In genomic region chr7:99287287-99287686, GRCm38 (mm10) we compare ENCODE assay signal across 10 mouse cellular contexts. TPM values are rescaled to one million over a fixed set of nuclear protein-coding genes. Genes with fewer than 3 reads are reported as not detected.
A peak's percentile ranks its signal among the peaks of the same experiment; 100 is the strongest.
DNase-seq lines count a peak whose midpoint lies in the region; ATAC-seq and TF ChIP-seq lines count a peak whose summit lies in the region.
"Had no signal": no experiment of that assay in that cellular context is flagged by ENCODE, and none has a peak within 500 bp of the region (broad histone marks: within the 10 kb centered on the region; RNA-seq: fewer than 3 reads in every experiment).

No protein-coding gene starts in this region.

- no peak overlapping the region for H3K9ac ChIP-seq in forebrain, embryonic 11.5 days (ENCODE audit: low read length)
- no peak overlapping the region for H3K9ac ChIP-seq in hindbrain, embryonic 15.5 days
- no peak overlapping the region for H3K9ac ChIP-seq in midbrain, embryonic 11.5 days (ENCODE audit: low read length)

- H3K27ac ChIP-seq in forebrain, embryonic 11.5 days (ENCODE audit: low read depth, low read length), result no peak overlapping the region
- H3K27ac ChIP-seq in forebrain, embryonic 10.5 days, result no peak overlapping the region; the same call in 1 of the 2 replicates
- H3K27ac ChIP-seq in hindbrain, embryonic 15.5 days (replicated peaks), result peak overlapping the region; percentile 63
- peak overlapping the region; percentile 51 for H3K27ac ChIP-seq in midbrain, embryonic 11.5 days (ENCODE audit: low read depth, low read length)

- H3K9me3 ChIP-seq in forebrain, embryonic 11.5 days (ENCODE audit: control insufficient read depth, low read length), result 0 out of 2 replicates have a peak, but pooled peaks cover 2% of the 10 kb centered on the region
- H3K9me3 ChIP-seq in forebrain, embryonic 10.5 days, result peaks cover 3% of the 10 kb centered on the region; the same call in 1 of the 2 replicates
- no peaks in the 10 kb centered on the region for H3K9me3 ChIP-seq in hindbrain, embryonic 15.5 days
- H3K9me3 ChIP-seq in midbrain, embryonic 11.5 days (ENCODE audit: control insufficient read depth, low read length), result no peaks in the 10 kb centered on the region

- H3K4me2 ChIP-seq in forebrain, embryonic 11.5 days (ENCODE audit: low read depth, low read length, severe bottlenecking), result no peak overlapping the region
- H3K4me2 ChIP-seq in hindbrain, embryonic 15.5 days, result no peak overlapping the region
- no peak overlapping the region for H3K4me2 ChIP-seq in midbrain, embryonic 11.5 days

- H3K36me3 ChIP-seq in forebrain, embryonic 11.5 days (ENCODE audit: control insufficient read depth, insufficient read depth, low read length), result no peaks in the 10 kb centered on the region
- peaks cover 5% of the 10 kb centered on the region for H3K36me3 ChIP-seq in forebrain, embryonic 10.5 days (replicated peaks)
- 0 out of 2 replicates have a peak, but pooled peaks cover 5% of the 10 kb centered on the region for H3K36me3 ChIP-seq in hindbrain, embryonic 15.5 days
- 0 out of 2 replicates have a peak, but pooled peaks cover 4% of the 10 kb centered on the region for H3K36me3 ChIP-seq in midbrain, embryonic 11.5 days (ENCODE audit: control insufficient read depth, insufficient read depth, low read length)

- H3K4me1 ChIP-seq in forebrain, embryonic 11.5 days (replicated peaks; ENCODE audit: control insufficient read depth, insufficient read depth, low read length), result no peaks in the 10 kb centered on the region; the same call in 1 of the 2 replicates
- H3K4me1 ChIP-seq in forebrain, embryonic 10.5 days, result peaks cover 11% of the 10 kb centered on the region
- peaks cover 42% of the 10 kb centered on the region for H3K4me1 ChIP-seq in hindbrain, embryonic 15.5 days (replicated peaks)
- H3K4me1 ChIP-seq in midbrain, embryonic 11.5 days (ENCODE audit: control insufficient read depth, insufficient read depth, low read length), result peaks cover 6% of the 10 kb centered on the region
- peaks cover 7% of the 10 kb centered on the region for H3K4me1 ChIP-seq in lung, adult 2 months (ENCODE audit: control insufficient read depth, insufficient read depth, low read length)

- H3K4me3 ChIP-seq in forebrain, embryonic 11.5 days (ENCODE audit: low read depth, low read length), result no peak overlapping the region
- no peak overlapping the region for H3K4me3 ChIP-seq in forebrain, embryonic 10.5 days
- H3K4me3 ChIP-seq in hindbrain, embryonic 15.5 days, result no peak overlapping the region
- H3K4me3 ChIP-seq in midbrain, embryonic 11.5 days (ENCODE audit: low read depth, low read length), result no peak overlapping the region
- no peak overlapping the region for H3K4me3 ChIP-seq in lung, adult 2 months (replicated peaks; ENCODE audit: extremely low read depth, low read depth, low read length)
- H3K4me3 ChIP-seq: erythroblast, embryonic 14.5 days had no signal

- peak; percentile 63 for ATAC-seq in forebrain, embryonic 11.5 days (replicated peaks; ENCODE audit: low FRiP score)
- ATAC-seq in hindbrain, embryonic 15.5 days (ENCODE audit: low FRiP score, low read depth), result peak; percentile 87
- peak; percentile 92 for ATAC-seq in midbrain, embryonic 11.5 days (ENCODE audit: low FRiP score)

- no peak for DNase-seq in forebrain, embryonic 11.5 days (ENCODE audit: low spot score)
- DNase-seq in forebrain, embryonic 10.5 days (ENCODE audit: extremely low spot score, low spot score), result no peak
- DNase-seq in midbrain, embryonic 11.5 days (ENCODE audit: low spot score, missing footprints), result no peak
- peak; percentile 73 for DNase-seq in right cerebral cortex, postnatal 14 days
- DNase-seq in lung, adult 2 months, result no peak
- no peak for DNase-seq in lung, adult 18-20 months
- no peak for DNase-seq in kidney, adult 9 months
- DNase-seq: B cell, adult 2 months had no signal

- no peak for TF ChIP-seq POLR2A in lung, adult 2 months (IDR thresholded peaks at IDR 0.05; ENCODE audit: borderline replicate concordance, extremely low read depth, low read depth, low read length)

- no peaks in the 10 kb centered on the region for H3K27me3 ChIP-seq in forebrain, embryonic 11.5 days (ENCODE audit: control insufficient read depth, insufficient read depth, low read length)
- H3K27me3 ChIP-seq in forebrain, embryonic 10.5 days (ENCODE audit: poor library complexity, severe bottlenecking), result no peaks in the 10 kb centered on the region
- H3K27me3 ChIP-seq in hindbrain, embryonic 15.5 days, result no peaks in the 10 kb centered on the region
- H3K27me3 ChIP-seq in midbrain, embryonic 11.5 days (ENCODE audit: control insufficient read depth, insufficient read depth, low read length), result no peaks in the 10 kb centered on the region

- WGBS in forebrain, embryonic 11.5 days, result 55% methylated on average over 3 of the region's 3 CpGs
- WGBS in forebrain, embryonic 10.5 days, result 69% methylated on average over 3 of the region's 3 CpGs
- 8% methylated on average over 3 of the region's 3 CpGs for WGBS in hindbrain, embryonic 15.5 days
- WGBS in midbrain, embryonic 11.5 days, result 19% methylated on average over 3 of the region's 3 CpGs
- WGBS in lung, adult 2 months, result 61% methylated on average over 3 of the region's 3 CpGs

- no peak for TF ChIP-seq CTCF in lung, adult 2 months (IDR thresholded peaks at IDR 0.05; ENCODE audit: insufficient read depth, low read length)

RNA-seq across cellular contexts. Expression of gene Map6, which starts 20.0 kb away (rescaled TPM):
- polyA plus RNA-seq in forebrain, embryonic 11.5 days (2014; fragmentation: Nextera tagmentation; extraction: Ambion mirVana), result 36.2 and 36.7 TPM in 2 replicates
- polyA plus RNA-seq in forebrain, embryonic 10.5 days (2016; fragmentation: Nextera tagmentation; extraction: Ambion mirVana), result 14.8 and 18.0 TPM in 2 replicates
- polyA plus RNA-seq in hindbrain, embryonic 15.5 days (2015; fragmentation: Nextera tagmentation; extraction: Ambion mirVana), result 139 and 155 TPM in 2 replicates
- polyA plus RNA-seq in midbrain, embryonic 11.5 days (2014; fragmentation: Nextera tagmentation; extraction: Ambion mirVana), result 38.8 and 43.1 TPM in 2 replicates
- 24.2 and 25.4 TPM in 2 replicates for polyA plus RNA-seq in lung, adult 2 months (2012; rRNA removed)
- polyA plus RNA-seq: erythroblast, embryonic 14.5 days had no signal

RNA-seq across cellular contexts. Expression of gene Mogat2, which starts 48.9 kb away (rescaled TPM):
- polyA plus RNA-seq in forebrain, embryonic 11.5 days (2014; fragmentation: Nextera tagmentation; extraction: Ambion mirVana), result 9.3 and 13.0 TPM in 2 replicates
- 35.2 and 37.7 TPM in 2 replicates for polyA plus RNA-seq in forebrain, embryonic 10.5 days (2016; fragmentation: Nextera tagmentation; extraction: Ambion mirVana)
- polyA plus RNA-seq in hindbrain, embryonic 15.5 days (2015; fragmentation: Nextera tagmentation; extraction: Ambion mirVana), result 1.3 TPM in 2 replicates
- 10.1 and 13.0 TPM in 2 replicates for polyA plus RNA-seq in midbrain, embryonic 11.5 days (2014; fragmentation: Nextera tagmentation; extraction: Ambion mirVana)
- polyA plus RNA-seq in lung, adult 2 months (2012; rRNA removed), result 1.1 and 3.1 TPM in 2 replicates
- polyA plus RNA-seq: erythroblast, embryonic 14.5 days had no signal

Comparison
In these comparisons a context has a peak if more than half of its experiments do, and no peak if none do; other contexts are left out.
1. H3K27ac ChIP-seq: peak in hindbrain, embryonic 15.5 days (single experiment) and midbrain, embryonic 11.5 days (single experiment); none in forebrain, embryonic 11.5 days (single experiment) and forebrain, embryonic 10.5 days (single experiment).
2. Peak in every context shown above with its lines, with median percentiles within 50 percentile points of each other: ATAC-seq.